Mouse (Mus musculus) stomach, postnatal 0 days (tissue): ENCODE measurements around the gene Pdcd1. TPM values are rescaled to one million over a fixed set of nuclear protein-coding genes. Genes with fewer than 3 reads are reported as not detected.

Source experiments
- ATAC-seq: fragments of 200-750 bp; cut with Nextera tagmentation; 2 replicates; pipeline ENCODE4 v1.8.0; 2017; ENCODE audit not compliant: low FRiP score, low TSS enrichment
- DNase-seq: peaks from one replicate; pipeline ENCODE4 v3.0.0-alpha.2; 2016; ENCODE audit warnings: low spot score
- H3K27ac ChIP-seq: fragments of 300-500 bp; sonication (generic); replicated peaks from 2 replicates; pipeline ENCODE4 v1.5.1; 2014; ENCODE audit warnings: mild to moderate bottlenecking, control low read depth
- H3K27me3 ChIP-seq: fragments of 300-500 bp; sonication (generic); 2 replicates; pipeline ENCODE4 v1.6.1; 2014; ENCODE audit warnings: low read length; ENCODE audit not compliant: control insufficient read depth, insufficient read depth
- H3K36me3 ChIP-seq: fragments of 300-500 bp; sonication (generic); 2 replicates; pipeline ENCODE4 v1.6.1; 2014; ENCODE audit warnings: low read length, mixed read lengths; ENCODE audit not compliant: control insufficient read depth, insufficient read depth
- H3K4me1 ChIP-seq: fragments of 300-500 bp; sonication (generic); replicated peaks from 2 replicates; pipeline ENCODE4 v1.6.1; 2014; ENCODE audit warnings: antibody characterized with exemption; ENCODE audit not compliant: control insufficient read depth, insufficient read depth
- H3K4me2 ChIP-seq: fragments of 300-500 bp; sonication (generic); replicated peaks from 2 replicates; pipeline ENCODE4 v1.6.1; 2014; ENCODE audit warnings: low read depth, mild to moderate bottlenecking, control low read depth, moderate library complexity
- H3K4me3 ChIP-seq: fragments of 300-500 bp; sonication (generic); 2 replicates; pipeline ENCODE4 v1.5.1; 2014; ENCODE audit warnings: low read depth, low read length, control low read depth
- H3K9ac ChIP-seq: fragments of 300-500 bp; sonication (generic); 2 replicates; pipeline ENCODE4 v1.6.1; 2014; ENCODE audit warnings: mild to moderate bottlenecking, low read length, control low read depth, mixed read lengths
- H3K9me3 ChIP-seq: fragments of 300-500 bp; sonication (generic); 2 replicates; pipeline ENCODE4 v1.6.1; 2016; ENCODE audit warnings: low read length; ENCODE audit not compliant: control insufficient read depth
- CTCF ChIP-seq: IDR thresholded peaks from 2 replicates; pipeline ENCODE4 v1.5.1; 2016; ENCODE audit warnings: antibody characterized with exemption, low read depth, mild to moderate bottlenecking, moderate library complexity
- EP300 ChIP-seq: optimal IDR thresholded peaks from 2 replicates; pipeline ENCODE3; 2016; ENCODE audit warnings: antibody characterized with exemption
- WGBS: fragments of 180-500 bp; shearing (Covaris S2); extraction: QIAGEN DNeasy Blood & Tissue Kit; methylation state at CpG from one replicate; pipeline ENCODE4 v1.1.7; 2014; 5-methylcytosine and 5-hydroxymethylcytosine counted together
- polyA plus RNA-seq: library from polyadenylated mRNA; unstranded; fragments of >200 nt; fragmentation: Nextera tagmentation; extraction: Ambion mirVana; gene quantifications from 2 replicates; pipeline ENCODE4 v1.2.1, GENCODE M21; 2015

The Pdcd1 gene
- polyA plus RNA-seq, 1 experiment from 2014 or later: not detected

DNA sequence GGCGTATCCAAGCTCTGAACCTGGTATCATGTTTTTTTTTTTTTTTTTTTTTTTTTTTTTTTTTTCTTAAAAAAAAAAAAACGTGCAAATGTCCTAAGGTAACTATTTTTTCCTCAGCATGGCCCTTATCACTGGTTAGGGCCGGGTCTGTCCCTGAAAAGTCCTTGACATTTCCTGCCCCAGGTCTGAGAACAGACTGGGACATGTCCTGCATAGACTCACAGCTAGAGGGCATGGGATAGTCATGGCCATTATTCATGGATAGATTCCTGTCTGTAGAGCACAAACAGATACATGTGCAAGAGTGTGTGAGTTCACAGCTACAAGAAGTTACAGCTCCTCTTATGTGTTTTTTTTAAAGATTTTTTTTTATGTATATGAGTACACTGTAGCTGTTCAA, 63.6 kb downstream of the Pdcd1 start:
- no peak for DNase-seq
- no peaks in the 10 kb centered on the region for H3K36me3 ChIP-seq
- no peaks in the 10 kb centered on the region for H3K4me1 ChIP-seq
- 58% methylated on average over 3 of the region's 3 CpGs for WGBS
- H3K9me3 ChIP-seq: no peaks in the 10 kb centered on the region
- H3K27me3 ChIP-seq: no peaks in the 10 kb centered on the region
- H3K4me2 ChIP-seq: no peak overlapping the region
- ATAC-seq: no peak
- no peak overlapping the region for H3K9ac ChIP-seq
- peak; percentile 20; the same call in 1 of the 2 replicates for TF ChIP-seq CTCF
- TF ChIP-seq EP300: no peak
- H3K4me3 ChIP-seq: no peak overlapping the region
- H3K27ac ChIP-seq: no peak overlapping the region

Other genes with a start within 250 kb of the Pdcd1 start
- 9.3 and 10.4 TPM in 2 replicates for gene Ing5, start 248.6 kb downstream of the Pdcd1 start, polyA plus RNA-seq
- 7.5 and 8.6 TPM in 2 replicates for gene D2hgdh, start 227.6 kb downstream of the Pdcd1 start, polyA plus RNA-seq
- gene Gal3st2, start 191.2 kb downstream of the Pdcd1 start, polyA plus RNA-seq: 0.07 and 0.08 TPM in 2 replicates
- 0.07 and 0.10 TPM in 2 replicates for gene Gal3st2b, start 134.2 kb downstream of the Pdcd1 start, polyA plus RNA-seq
- gene Gal3st2c, start 62.0 kb downstream of the Pdcd1 start, polyA plus RNA-seq: 0.01 TPM in 1 of 2 replicates, not detected in the other
- not detected in 2 replicates for gene Neu4, start 32.1 kb downstream of the Pdcd1 start, polyA plus RNA-seq